Mouse (Mus musculus) liver, postnatal 0 days (tissue): ENCODE measurements around the gene Cstf1. TPM values are rescaled to one million over a fixed set of nuclear protein-coding genes. Genes with fewer than 3 reads are reported as not detected.

Source experiments
- ATAC-seq: fragments of 200-750 bp; cut with Nextera tagmentation; 2 replicates; pipeline ENCODE4 v1.8.0; 2017; ENCODE audit warnings: mild to moderate bottlenecking, moderate library complexity
- DNase-seq: peaks from one replicate; pipeline ENCODE4 v3.0.0-alpha.2; 2016
- H3K27ac ChIP-seq: fragments of 300-500 bp; sonication (generic); 2 replicates; pipeline ENCODE4 v1.5.1; 2014; ENCODE audit warnings: antibody characterized with exemption, moderate library complexity, mild to moderate bottlenecking, low read depth
- H3K27me3 ChIP-seq: fragments of 300-500 bp; sonication (generic); 2 replicates; pipeline ENCODE4 v1.6.1; 2014; ENCODE audit warnings: low read length, control low read depth, mixed read lengths; ENCODE audit not compliant: insufficient read depth
- H3K36me3 ChIP-seq: fragments of 300-500 bp; sonication (generic); replicated peaks from 2 replicates; pipeline ENCODE4 v1.6.1; 2014; ENCODE audit warnings: mild to moderate bottlenecking, control low read depth, low read length, moderate library complexity, mixed read lengths; ENCODE audit not compliant: insufficient read depth
- H3K4me1 ChIP-seq: fragments of 300-500 bp; sonication (generic); 2 replicates; pipeline ENCODE4 v1.6.1; 2014; ENCODE audit warnings: antibody characterized with exemption, mild to moderate bottlenecking, control low read depth; ENCODE audit not compliant: insufficient read depth
- H3K4me2 ChIP-seq: fragments of 300-500 bp; sonication (generic); 2 replicates; pipeline ENCODE4 v1.6.1; 2014; ENCODE audit warnings: low read depth, mild to moderate bottlenecking, low read length, moderate library complexity, mixed read lengths
- H3K4me3 ChIP-seq: fragments of 300-500 bp; sonication (generic); 2 replicates; pipeline ENCODE4 v1.5.1; 2014; ENCODE audit warnings: low read depth, low read length
- H3K9ac ChIP-seq: fragments of 300-500 bp; sonication (generic); replicated peaks from 2 replicates; pipeline ENCODE4 v1.6.1; 2014; ENCODE audit warnings: mild to moderate bottlenecking, moderate library complexity
- H3K9me3 ChIP-seq: fragments of 300-500 bp; sonication (generic); 2 replicates; pipeline ENCODE4 v1.6.1; 2016; ENCODE audit warnings: mild to moderate bottlenecking, control low read depth, low read length, mixed read lengths
- CTCF ChIP-seq: sonication (generic); IDR thresholded peaks from 2 replicates; pipeline ENCODE4 v1.5.1; 2016; ENCODE audit warnings: antibody characterized with exemption, low read depth
- EP300 ChIP-seq: IDR thresholded peaks from 2 replicates; pipeline ENCODE4 v1.6.1; 2016; ENCODE audit warnings: antibody characterized with exemption, low read depth, mild to moderate bottlenecking
- WGBS: fragments of 180-500 bp; shearing (Covaris S2); extraction: QIAGEN DNeasy Blood & Tissue Kit; methylation state at CpG from one replicate; pipeline ENCODE4 v1.1.7; 2014; ENCODE audit not compliant: insufficient replicate concordance; 5-methylcytosine and 5-hydroxymethylcytosine counted together
- polyA plus RNA-seq: library from polyadenylated mRNA; unstranded; fragments of >200 nt; fragmentation: Nextera tagmentation; extraction: Ambion mirVana; gene quantifications from 2 replicates; pipeline ENCODE4 v1.2.1, GENCODE M21; 2015

The Cstf1 gene
- polyA plus RNA-seq, 1 experiment from 2014 or later = 16.2 TPM

DNA sequence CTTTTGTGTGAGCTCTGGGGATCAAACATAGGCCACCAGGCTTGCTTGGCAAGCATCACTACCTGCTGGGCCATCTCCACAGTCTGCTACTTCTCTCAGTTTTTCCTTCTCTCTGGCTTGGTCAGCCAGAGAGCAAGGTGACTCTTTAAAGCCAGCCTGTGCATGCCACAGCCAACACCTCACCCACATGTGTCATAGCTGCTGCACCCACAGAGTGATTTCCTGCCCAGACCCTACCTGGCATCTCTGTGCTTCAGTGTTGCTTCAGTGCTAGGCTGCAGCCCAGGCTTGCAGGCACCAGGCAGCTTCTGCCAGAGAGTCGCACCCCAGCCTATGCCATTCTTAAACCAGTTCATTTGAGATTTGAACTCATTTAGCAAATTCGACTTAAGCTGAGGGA, 37.0 kb downstream of the Cstf1 start:
- Histone ChIP-seq H3K27ac (no peak overlapping the region), H3K9me3 (no peaks in the 10 kb centered on the region), H3K36me3 (no peaks in the 10 kb centered on the region), H3K4me2 (no peak overlapping the region), H3K9ac (no peak overlapping the region), H3K4me1 (peaks cover 5% of the 10 kb centered on the region; the same call in 1 of the 2 replicates), H3K27me3 (no peaks in the 10 kb centered on the region), H3K4me3 (no peak overlapping the region)
- ATAC-seq (no peak), DNase-seq (no peak)
- 75% methylated on average over 2 of the region's 2 CpGs for WGBS
- no peak for TF ChIP-seq CTCF
- no peak for TF ChIP-seq EP300

DNA sequence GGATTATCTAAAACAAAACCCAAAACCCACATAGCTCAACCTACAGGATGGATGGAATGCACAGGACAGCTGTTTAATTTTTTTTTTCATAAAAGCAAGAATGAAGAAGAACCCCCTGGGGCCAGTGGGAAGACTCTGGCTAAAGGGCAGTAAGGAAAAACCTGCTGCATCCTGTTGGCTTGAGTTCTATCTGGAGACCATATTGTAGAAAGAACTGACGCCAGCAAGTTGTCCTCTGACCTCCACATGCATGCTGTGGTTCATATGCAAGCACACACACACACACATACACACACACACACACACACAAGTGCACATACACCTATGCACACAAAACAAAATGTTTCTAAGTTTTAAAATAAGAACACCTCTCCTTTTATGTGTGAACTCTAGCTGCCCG, 40.2 kb downstream of the Cstf1 start:
- Histone ChIP-seq H3K36me3 (no peaks in the 10 kb centered on the region), H3K27me3 (no peaks in the 10 kb centered on the region), H3K9me3 (no peaks in the 10 kb centered on the region), H3K9ac (no peak overlapping the region), H3K27ac (no peak overlapping the region), H3K4me3 (no peak overlapping the region), H3K4me2 (no peak overlapping the region), H3K4me1 (peaks cover 9% of the 10 kb centered on the region; the same call in 1 of the 2 replicates)
- whole genome bisulfite sequencing = 82% methylated on average over 2 of the region's 2 CpGs
- TF ChIP-seq CTCF = no peak
- no peak for TF ChIP-seq EP300
- ATAC-seq (no peak), DNase-seq (no peak)

GRCm38 (mm10) chr2:172411091-172411490, 40.6 kb downstream of the Cstf1 start:
- no peaks in the 10 kb centered on the region for H3K9me3 ChIP-seq
- ATAC-seq (no peak), DNase-seq (no peak)
- H3K9ac ChIP-seq = no peak overlapping the region
- no peaks in the 10 kb centered on the region for H3K36me3 ChIP-seq
- no peak overlapping the region for H3K4me3 ChIP-seq
- TF ChIP-seq EP300 = no peak
- no peak for TF ChIP-seq CTCF
- 85% methylated on average over 11 of the region's 11 CpGs for WGBS
- peaks cover 9% of the 10 kb centered on the region; the same call in 1 of the 2 replicates for H3K4me1 ChIP-seq
- no peaks in the 10 kb centered on the region for H3K27me3 ChIP-seq
- no peak overlapping the region for H3K27ac ChIP-seq
- H3K4me2 ChIP-seq = no peak overlapping the region

DNA sequence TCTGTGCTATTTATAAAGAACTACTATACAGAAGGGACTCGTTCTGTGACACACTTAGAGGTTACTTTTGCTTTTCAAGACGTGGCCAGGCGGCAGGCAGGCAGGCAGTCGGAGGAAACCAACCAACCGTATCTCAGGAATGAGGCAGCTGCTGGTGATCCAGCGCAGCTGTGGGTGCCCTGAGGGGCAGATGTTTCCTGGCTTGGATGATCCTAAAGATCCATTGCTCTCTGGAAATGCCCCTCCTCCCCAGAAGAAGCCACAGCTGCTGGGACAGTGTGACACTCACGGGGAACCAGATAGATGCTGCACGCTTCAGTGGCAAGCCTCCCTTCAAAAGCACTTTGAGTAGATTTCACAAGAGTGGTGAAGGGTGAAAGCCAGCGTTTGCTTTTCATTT, 42.0 kb downstream of the Cstf1 start:
- Histone ChIP-seq H3K9ac (no peak overlapping the region), H3K27me3 (no peaks in the 10 kb centered on the region), H3K4me1 (peaks cover 6% of the 10 kb centered on the region; the same call in 1 of the 2 replicates), H3K4me2 (peak overlapping the region; percentile 50), H3K9me3 (no peaks in the 10 kb centered on the region), H3K36me3 (no peaks in the 10 kb centered on the region), H3K4me3 (no peak overlapping the region), H3K27ac (no peak overlapping the region)
- WGBS = 6% methylated on average over 9 of the region's 9 CpGs
- no peak for DNase-seq
- TF ChIP-seq CTCF (no peak), EP300 (0 out of 2 replicates have a peak, but pooled peaks have one; percentile 20)
- ATAC-seq = peak; percentile 71

DNA sequence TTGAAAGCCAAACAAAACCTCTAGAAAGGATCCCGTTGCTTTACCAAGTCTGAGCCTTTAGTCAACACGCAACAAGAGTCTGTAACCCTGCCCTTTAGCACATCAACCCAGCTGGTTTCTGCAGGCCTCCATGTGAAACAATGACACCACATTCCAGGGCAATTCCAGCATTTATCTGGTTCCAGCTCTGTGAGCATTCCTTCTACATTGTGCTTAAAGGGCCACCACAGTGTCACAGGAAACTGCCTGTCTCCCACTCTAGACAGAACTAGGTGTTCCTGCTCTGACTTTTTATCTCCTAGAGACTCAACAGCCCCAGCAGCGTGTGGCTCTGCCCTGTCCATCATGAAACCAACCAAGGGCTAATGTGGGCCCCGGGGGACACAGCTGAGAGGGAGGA, 42.8 kb downstream of the Cstf1 start:
- no peak for TF ChIP-seq CTCF
- TF ChIP-seq EP300 = no peak
- WGBS = 28% methylated on average over 4 of the region's 4 CpGs
- peaks cover 6% of the 10 kb centered on the region; the same call in 1 of the 2 replicates for H3K4me1 ChIP-seq
- no peak overlapping the region for H3K4me3 ChIP-seq
- no peaks in the 10 kb centered on the region for H3K36me3 ChIP-seq
- no peaks in the 10 kb centered on the region for H3K9me3 ChIP-seq
- H3K9ac ChIP-seq = 0 out of 2 replicates have a peak overlapping the region, but pooled peaks have one; percentile 11
- H3K27ac ChIP-seq = peak overlapping the region; percentile 11; the same call in 1 of the 2 replicates
- no peak overlapping the region for H3K4me2 ChIP-seq
- ATAC-seq (peak; percentile 28; the same call in 1 of the 2 replicates), DNase-seq (no peak)
- H3K27me3 ChIP-seq = no peaks in the 10 kb centered on the region

- TF ChIP-seq CTCF = no peak
- TF ChIP-seq EP300 = no peak
- no peak overlapping the region for H3K9ac ChIP-seq
- H3K4me1 ChIP-seq = peaks cover 6% of the 10 kb centered on the region; the same call in 1 of the 2 replicates
- DNase-seq (no peak), ATAC-seq (no peak)
- WGBS = 46% methylated on average over 5 of the region's 5 CpGs
- H3K27ac ChIP-seq = no peak overlapping the region
- H3K36me3 ChIP-seq = no peaks in the 10 kb centered on the region
- H3K4me2 ChIP-seq = no peak overlapping the region
- no peaks in the 10 kb centered on the region for H3K27me3 ChIP-seq
- no peaks in the 10 kb centered on the region for H3K9me3 ChIP-seq
- no peak overlapping the region for H3K4me3 ChIP-seq
Observed at GRCm38 (mm10) chr2:172413894-172414293, 43.4 kb downstream of the Cstf1 start.

- peaks cover 6% of the 10 kb centered on the region; the same call in 1 of the 2 replicates for H3K4me1 ChIP-seq
- H3K9me3 ChIP-seq = no peaks in the 10 kb centered on the region
- no peaks in the 10 kb centered on the region for H3K36me3 ChIP-seq
- WGBS = 74% methylated on average over 12 of the region's 12 CpGs
- H3K4me2 ChIP-seq = no peak overlapping the region
- H3K4me3 ChIP-seq = no peak overlapping the region
- H3K27ac ChIP-seq = no peak overlapping the region
- no peak overlapping the region for H3K9ac ChIP-seq
- no peaks in the 10 kb centered on the region for H3K27me3 ChIP-seq
- DNase-seq = no peak
- no peak for ATAC-seq
- no peak for TF ChIP-seq CTCF
- no peak for TF ChIP-seq EP300
Observed at GRCm38 (mm10) chr2:172416218-172416617, 45.7 kb downstream of the Cstf1 start.
